Mouse (Mus musculus): ENCODE results near the gene Nlk. TPM values are rescaled to one million over a fixed set of nuclear protein-coding genes. Genes with fewer than 3 reads are reported as not detected.
"Not testable (repeated sequence)": the region's sequence is repeated elsewhere in the genome, so short reads cannot be mapped to it uniquely, and the experiment has no call there.

Nlk gene
- polyA plus RNA-seq, 1 experiment from 2014 or later: 8.4 TPM

DNA sequence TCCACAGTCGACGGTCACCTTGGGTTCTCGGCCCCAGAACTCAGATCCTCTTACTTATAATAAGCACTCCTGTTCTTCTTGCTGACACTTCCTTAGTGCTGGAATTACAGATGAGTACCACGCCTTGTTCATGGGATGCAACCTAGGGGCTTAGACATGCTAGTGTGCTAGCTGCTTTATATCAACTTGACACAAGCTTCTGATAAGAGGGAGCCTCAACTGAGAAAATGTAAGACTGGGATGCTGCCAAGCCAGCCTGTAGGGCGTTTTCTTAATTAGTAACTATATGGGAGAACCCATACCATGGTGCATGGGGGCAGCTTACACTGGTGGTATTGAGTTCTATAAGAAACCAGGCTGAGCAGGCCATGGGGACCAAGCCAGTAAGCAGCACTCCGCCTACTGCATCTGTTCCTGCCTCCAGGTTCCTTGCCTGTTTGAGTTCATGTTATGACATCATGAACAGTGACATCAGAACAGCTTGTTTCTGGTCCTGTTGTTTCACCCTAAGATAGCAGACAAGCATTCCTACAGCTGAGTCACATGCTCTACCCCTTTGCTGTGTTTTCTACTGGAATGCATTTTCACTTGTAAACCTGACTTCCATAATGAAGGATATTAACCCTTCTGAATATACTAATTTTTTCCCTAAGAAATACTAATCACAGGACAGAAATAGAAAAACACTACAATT is 102.8 kb downstream of the Nlk start:
- no peak overlapping the region for H3K4me2 ChIP-seq (ENCODE audit: low read depth, low read length)
- H3K9me3 ChIP-seq (ENCODE audit: control insufficient read depth, low read length): no peaks in the 10 kb centered on the region
- no peak overlapping the region for H3K27ac ChIP-seq (ENCODE audit: low read length)
- H3K9ac ChIP-seq (ENCODE audit: low read depth, low read length): no peak overlapping the region
- 81% methylated on average over 6 of the region's 6 CpGs for WGBS
- H3K27me3 ChIP-seq (replicated peaks; ENCODE audit: control insufficient read depth, insufficient read depth, low read length): no peaks in the 10 kb centered on the region
- no peak for ATAC-seq
- no peaks in the 10 kb centered on the region for H3K36me3 ChIP-seq (ENCODE audit: control insufficient read depth, insufficient read depth, low read length)
- no peak overlapping the region for H3K4me3 ChIP-seq (ENCODE audit: low read length)
- H3K4me1 ChIP-seq (ENCODE audit: control insufficient read depth, insufficient read depth, low read length): no peaks in the 10 kb centered on the region

GRCm38 (mm10) chr11:78587677-78588076 is 109.5 kb downstream of the Nlk start:
- 85% methylated on average over 1 of the region's 1 CpGs for WGBS

GRCm38 (mm10) chr11:78586099-78586498 is 111.1 kb downstream of the Nlk start:
- no peak overlapping the region for H3K4me3 ChIP-seq (ENCODE audit: low read length)
- peaks cover 4% of the 10 kb centered on the region for H3K36me3 ChIP-seq (ENCODE audit: control insufficient read depth, insufficient read depth, low read length)
- no peaks in the 10 kb centered on the region for H3K9me3 ChIP-seq (ENCODE audit: control insufficient read depth, low read length)
- H3K4me2 ChIP-seq (ENCODE audit: low read depth, low read length): no peak overlapping the region
- no peaks in the 10 kb centered on the region for H3K27me3 ChIP-seq (replicated peaks; ENCODE audit: control insufficient read depth, insufficient read depth, low read length)
- H3K9ac ChIP-seq (ENCODE audit: low read depth, low read length): no peak overlapping the region
- no peak overlapping the region for H3K27ac ChIP-seq (ENCODE audit: low read length)
- ATAC-seq: no peak
- no peaks in the 10 kb centered on the region for H3K4me1 ChIP-seq (ENCODE audit: control insufficient read depth, insufficient read depth, low read length)

More at GRCm38 (mm10) chr11:78587677-78588076, 109.5 kb downstream of the Nlk start:
- H3K9me3 ChIP-seq (ENCODE audit: control insufficient read depth, low read length); H3K27me3 ChIP-seq (replicated peaks; ENCODE audit: control insufficient read depth, insufficient read depth, low read length); H3K27ac ChIP-seq (ENCODE audit: low read length); H3K9ac ChIP-seq (ENCODE audit: low read depth, low read length); H3K36me3 ChIP-seq (ENCODE audit: control insufficient read depth, insufficient read depth, low read length); H3K4me2 ChIP-seq (ENCODE audit: low read depth, low read length); H3K4me3 ChIP-seq (ENCODE audit: low read length); H3K4me1 ChIP-seq (ENCODE audit: control insufficient read depth, insufficient read depth, low read length); ATAC-seq: not testable (repeated sequence)

- Histone ChIP-seq H3K4me3 (ENCODE audit: low read length) (no peak overlapping the region), H3K4me1 (ENCODE audit: control insufficient read depth, insufficient read depth, low read length) (no peaks in the 10 kb centered on the region), H3K9me3 (ENCODE audit: control insufficient read depth, low read length) (no peaks in the 10 kb centered on the region), H3K4me2 (ENCODE audit: low read depth, low read length) (no peak overlapping the region), H3K36me3 (ENCODE audit: control insufficient read depth, insufficient read depth, low read length) (peaks cover 4% of the 10 kb centered on the region), H3K27ac (ENCODE audit: low read length) (no peak overlapping the region), H3K27me3 (replicated peaks; ENCODE audit: control insufficient read depth, insufficient read depth, low read length) (no peaks in the 10 kb centered on the region), H3K9ac (ENCODE audit: low read depth, low read length) (no peak overlapping the region)
- ATAC-seq: no peak
- WGBS: 87% methylated on average over 6 of the region's 6 CpGs
Observed at GRCm38 (mm10) chr11:78582848-78583247, 114.3 kb downstream of the Nlk start.

DNA sequence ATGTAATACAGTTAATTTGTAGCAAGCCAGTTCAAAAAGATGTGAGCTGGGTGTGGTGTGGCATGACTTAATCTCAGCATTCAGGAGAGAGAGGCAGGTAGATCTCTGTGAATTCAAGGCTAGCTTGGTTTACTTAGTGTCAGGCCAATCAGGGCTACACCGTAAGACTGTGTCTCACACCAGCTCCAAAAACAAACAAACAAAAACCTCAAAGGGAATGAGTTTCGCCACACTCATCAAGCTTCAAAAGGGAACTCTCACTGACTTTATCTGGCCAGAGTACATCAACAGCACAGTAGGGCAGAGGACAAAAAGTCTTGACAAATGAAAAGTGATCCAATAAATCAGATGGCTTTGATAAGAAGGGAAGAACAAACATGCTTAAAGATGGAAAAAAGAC is 122.2 kb downstream of the Nlk start:
- 0 out of 2 replicates have a peak, but pooled peaks cover 4% of the 10 kb centered on the region for H3K36me3 ChIP-seq (ENCODE audit: control insufficient read depth, insufficient read depth, low read length)
- H3K9me3 ChIP-seq (ENCODE audit: control insufficient read depth, low read length): no peaks in the 10 kb centered on the region
- no peak overlapping the region for H3K27ac ChIP-seq (ENCODE audit: low read length)
- no peaks in the 10 kb centered on the region for H3K27me3 ChIP-seq (replicated peaks; ENCODE audit: control insufficient read depth, insufficient read depth, low read length)
- no peak overlapping the region for H3K4me2 ChIP-seq (ENCODE audit: low read depth, low read length)
- no peak for ATAC-seq
- WGBS: 57% methylated on average over 2 of the region's 2 CpGs
- H3K4me1 ChIP-seq (ENCODE audit: control insufficient read depth, insufficient read depth, low read length): no peaks in the 10 kb centered on the region
- no peak overlapping the region for H3K4me3 ChIP-seq (ENCODE audit: low read length)
- H3K9ac ChIP-seq (ENCODE audit: low read depth, low read length): no peak overlapping the region

DNA sequence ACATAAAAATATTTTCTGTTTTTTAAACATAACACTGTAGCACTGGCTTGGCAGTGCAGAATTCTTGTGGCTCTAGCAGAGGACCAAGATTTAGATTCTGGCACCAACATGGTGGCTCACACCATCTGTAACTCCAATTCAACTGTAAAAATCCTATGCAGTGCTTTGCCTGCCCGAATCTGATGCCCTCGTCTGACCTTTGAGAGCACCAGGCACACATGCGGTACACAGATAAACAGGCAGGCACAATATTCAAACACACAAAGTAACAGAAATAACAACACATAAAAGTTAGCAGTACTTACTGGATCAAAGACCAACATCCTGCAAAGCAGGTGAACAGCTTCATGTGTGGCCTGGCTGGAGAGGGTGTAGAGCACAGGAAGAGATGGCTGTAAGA is 122.6 kb downstream of the Nlk start:
- Histone ChIP-seq H3K27me3 (replicated peaks; ENCODE audit: control insufficient read depth, insufficient read depth, low read length) (no peaks in the 10 kb centered on the region), H3K27ac (ENCODE audit: low read length) (no peak overlapping the region), H3K4me3 (ENCODE audit: low read length) (no peak overlapping the region), H3K4me1 (ENCODE audit: control insufficient read depth, insufficient read depth, low read length) (no peaks in the 10 kb centered on the region), H3K36me3 (ENCODE audit: control insufficient read depth, insufficient read depth, low read length) (0 out of 2 replicates have a peak, but pooled peaks cover 4% of the 10 kb centered on the region), H3K4me2 (ENCODE audit: low read depth, low read length) (no peak overlapping the region), H3K9ac (ENCODE audit: low read depth, low read length) (no peak overlapping the region), H3K9me3 (ENCODE audit: control insufficient read depth, low read length) (no peaks in the 10 kb centered on the region)
- no peak for ATAC-seq
- WGBS: 81% methylated on average over 3 of the region's 3 CpGs

DNA sequence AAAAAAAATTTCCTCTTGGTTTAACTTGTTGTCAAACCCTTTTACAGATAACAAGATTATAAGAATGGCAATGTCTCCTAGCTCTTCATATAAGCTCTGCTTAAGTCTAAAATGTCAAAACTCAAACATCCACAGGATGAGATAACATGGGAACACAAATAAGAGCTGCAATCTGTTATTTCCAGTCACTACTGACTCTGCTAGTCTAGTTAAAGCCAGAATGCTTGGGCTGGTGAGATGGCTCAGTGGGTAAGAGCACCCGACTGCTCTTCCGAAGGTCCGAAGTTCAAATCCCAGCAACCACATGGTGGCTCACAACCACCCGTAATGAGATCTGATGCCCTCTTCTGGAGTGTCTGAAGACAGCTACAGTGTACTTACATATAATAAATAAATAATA is 123.1 kb downstream of the Nlk start:
- H3K9me3 ChIP-seq (ENCODE audit: control insufficient read depth, low read length); H3K4me3 ChIP-seq (ENCODE audit: low read length); H3K4me2 ChIP-seq (ENCODE audit: low read depth, low read length); H3K36me3 ChIP-seq (ENCODE audit: control insufficient read depth, insufficient read depth, low read length); H3K27me3 ChIP-seq (replicated peaks; ENCODE audit: control insufficient read depth, insufficient read depth, low read length); H3K4me1 ChIP-seq (ENCODE audit: control insufficient read depth, insufficient read depth, low read length); ATAC-seq; H3K27ac ChIP-seq (ENCODE audit: low read length); H3K9ac ChIP-seq (ENCODE audit: low read depth, low read length): not testable (repeated sequence)
- 92% methylated on average over 3 of the region's 4 CpGs for WGBS

DNA sequence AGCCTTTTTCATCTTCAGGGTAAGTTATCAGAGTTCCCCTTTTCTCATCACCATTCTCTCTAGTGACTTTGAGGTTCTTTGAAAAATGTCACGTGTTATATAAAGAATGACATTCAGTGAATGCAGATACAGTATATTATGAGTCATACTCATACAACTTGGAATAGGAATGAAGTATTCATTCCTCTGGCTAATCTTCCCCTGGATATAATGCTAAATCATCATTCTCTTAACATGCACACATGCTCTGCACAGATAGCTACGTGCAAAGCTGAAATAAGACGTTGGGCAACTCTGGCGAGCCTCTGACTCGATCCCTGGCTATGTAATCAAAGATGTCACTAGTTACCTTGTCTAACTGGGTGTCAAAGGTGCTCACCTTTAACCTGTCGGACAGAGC is 125.3 kb downstream of the Nlk start:
- no peaks in the 10 kb centered on the region for H3K27me3 ChIP-seq (replicated peaks; ENCODE audit: control insufficient read depth, insufficient read depth, low read length)
- no peaks in the 10 kb centered on the region for H3K4me1 ChIP-seq (ENCODE audit: control insufficient read depth, insufficient read depth, low read length)
- H3K36me3 ChIP-seq (ENCODE audit: control insufficient read depth, insufficient read depth, low read length): 0 out of 2 replicates have a peak, but pooled peaks cover 6% of the 10 kb centered on the region
- no peak overlapping the region for H3K9ac ChIP-seq (ENCODE audit: low read depth, low read length)
- 89% methylated on average over 6 of the region's 6 CpGs for WGBS
- H3K27ac ChIP-seq (ENCODE audit: low read length): no peak overlapping the region
- no peak for ATAC-seq
- no peaks in the 10 kb centered on the region for H3K9me3 ChIP-seq (ENCODE audit: control insufficient read depth, low read length)
- no peak overlapping the region for H3K4me3 ChIP-seq (ENCODE audit: low read length)
- H3K4me2 ChIP-seq (ENCODE audit: low read depth, low read length): no peak overlapping the region

DNA sequence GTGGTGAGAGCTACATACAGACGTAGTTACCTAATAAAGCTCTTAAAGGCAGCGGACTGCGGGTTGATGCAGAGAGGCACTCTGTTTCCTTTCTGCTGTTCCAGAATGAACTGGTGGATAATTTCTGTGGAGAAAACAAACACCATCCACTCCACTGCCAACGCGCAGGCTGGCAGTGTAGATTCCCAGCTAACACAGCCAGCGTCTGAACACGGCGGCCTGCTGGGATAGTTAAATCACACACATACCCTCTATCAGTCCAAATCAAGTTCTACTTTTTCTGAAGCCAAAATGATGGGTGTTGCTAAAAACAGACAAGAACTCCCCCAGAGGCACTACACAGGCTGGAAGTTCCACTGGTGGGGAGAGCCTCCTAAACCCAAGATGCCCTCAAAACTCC is 125.7 kb downstream of the Nlk start:
- 0 out of 2 replicates have a peak, but pooled peaks cover 6% of the 10 kb centered on the region for H3K36me3 ChIP-seq (ENCODE audit: control insufficient read depth, insufficient read depth, low read length)
- H3K4me2 ChIP-seq (ENCODE audit: low read depth, low read length): no peak overlapping the region
- no peak overlapping the region for H3K4me3 ChIP-seq (ENCODE audit: low read length)
- H3K27ac ChIP-seq (ENCODE audit: low read length): no peak overlapping the region
- no peak overlapping the region for H3K9ac ChIP-seq (ENCODE audit: low read depth, low read length)
- no peaks in the 10 kb centered on the region for H3K9me3 ChIP-seq (ENCODE audit: control insufficient read depth, low read length)
- WGBS: 94% methylated on average over 8 of the region's 8 CpGs
- H3K27me3 ChIP-seq (replicated peaks; ENCODE audit: control insufficient read depth, insufficient read depth, low read length): no peaks in the 10 kb centered on the region
- no peaks in the 10 kb centered on the region for H3K4me1 ChIP-seq (ENCODE audit: control insufficient read depth, insufficient read depth, low read length)
- no peak for ATAC-seq

- ATAC-seq: no peak
- no peak overlapping the region for H3K4me2 ChIP-seq (ENCODE audit: low read depth, low read length)
- no peaks in the 10 kb centered on the region for H3K9me3 ChIP-seq (ENCODE audit: control insufficient read depth, low read length)
- H3K36me3 ChIP-seq (ENCODE audit: control insufficient read depth, insufficient read depth, low read length): 0 out of 2 replicates have a peak, but pooled peaks cover 8% of the 10 kb centered on the region
- H3K4me3 ChIP-seq (ENCODE audit: low read length): no peak overlapping the region
- WGBS: 61% methylated on average over 3 of the region's 3 CpGs
- no peaks in the 10 kb centered on the region for H3K27me3 ChIP-seq (replicated peaks; ENCODE audit: control insufficient read depth, insufficient read depth, low read length)
- H3K9ac ChIP-seq (ENCODE audit: low read depth, low read length): no peak overlapping the region
- no peak overlapping the region for H3K27ac ChIP-seq (ENCODE audit: low read length)
- H3K4me1 ChIP-seq (ENCODE audit: control insufficient read depth, insufficient read depth, low read length): no peaks in the 10 kb centered on the region
Observed at GRCm38 (mm10) chr11:78569806-78570205, 127.4 kb downstream of the Nlk start.

Data from intestine, embryonic 16.5 days (tissue).